Mouse (Mus musculus) intestine, postnatal 0 days (tissue): ENCODE results near the gene Brca1. TPM values are rescaled to one million over a fixed set of nuclear protein-coding genes. Genes with fewer than 3 reads are reported as not detected.

Experiments used
- ATAC-seq: fragments of 200-750 bp; cut with Nextera tagmentation; 2 replicates; pipeline ENCODE4 v1.8.0; 2017; ENCODE audit warnings: mild to moderate bottlenecking, moderate TSS enrichment, moderate library complexity
- H3K27ac ChIP-seq: fragments of 300-500 bp; sonication (generic); 2 replicates; pipeline ENCODE4 v1.5.1; 2014; ENCODE audit warnings: mild to moderate bottlenecking, low read depth, low read length, moderate library complexity
- H3K27me3 ChIP-seq: fragments of 300-500 bp; sonication (generic); replicated peaks from 2 replicates; pipeline ENCODE4 v1.6.1; 2014; ENCODE audit warnings: low read length, mixed read lengths; ENCODE audit not compliant: control insufficient read depth, insufficient read depth
- H3K36me3 ChIP-seq: fragments of 300-500 bp; sonication (generic); 2 replicates; pipeline ENCODE4 v1.6.1; 2014; ENCODE audit warnings: mild to moderate bottlenecking, moderate library complexity; ENCODE audit not compliant: control insufficient read depth, insufficient read depth
- H3K4me1 ChIP-seq: fragments of 300-500 bp; sonication (generic); replicated peaks from 2 replicates; pipeline ENCODE4 v1.6.1; 2014; ENCODE audit warnings: antibody characterized with exemption, low read length, mixed read lengths; ENCODE audit not compliant: control insufficient read depth, insufficient read depth
- H3K4me2 ChIP-seq: fragments of 300-500 bp; sonication (generic); replicated peaks from 2 replicates; pipeline ENCODE4 v1.6.1; 2014; ENCODE audit warnings: low read depth, mild to moderate bottlenecking, moderate library complexity
- H3K4me3 ChIP-seq: fragments of 300-500 bp; sonication (generic); 2 replicates; pipeline ENCODE4 v1.5.1; 2014; ENCODE audit warnings: low read depth, low read length
- H3K9ac ChIP-seq: fragments of 300-500 bp; sonication (generic); 2 replicates; pipeline ENCODE4 v1.6.1; 2014; ENCODE audit warnings: mild to moderate bottlenecking, low read depth, low read length
- H3K9me3 ChIP-seq: fragments of 300-500 bp; sonication (generic); 2 replicates; pipeline ENCODE4 v1.6.1; 2016; ENCODE audit warnings: mixed run types; ENCODE audit not compliant: control insufficient read depth
- CTCF ChIP-seq: sonication (generic); IDR thresholded peaks from 2 replicates; pipeline ENCODE4 v1.5.1; 2016; ENCODE audit warnings: low read depth, mild to moderate bottlenecking, control low read depth, antibody characterized with exemption, moderate library complexity
- WGBS: fragments of 180-500 bp; shearing (Covaris S2); extraction: QIAGEN DNeasy Blood & Tissue Kit; methylation state at CpG from one replicate; pipeline ENCODE4 v1.1.7; 2014; 5-methylcytosine and 5-hydroxymethylcytosine counted together
- polyA plus RNA-seq: library from polyadenylated mRNA; unstranded; fragments of >200 nt; fragmentation: Nextera tagmentation; extraction: Ambion mirVana; gene quantifications from 2 replicates; pipeline ENCODE4 v1.2.1, GENCODE M21; 2015

The Brca1 gene
- polyA plus RNA-seq, 1 experiment from 2014 or later = 2.3 TPM

- no peak for ATAC-seq
- Histone ChIP-seq H3K4me3 (no peak overlapping the region), H3K27me3 (no peaks in the 10 kb centered on the region), H3K9ac (no peak overlapping the region), H3K9me3 (no peaks in the 10 kb centered on the region), H3K4me2 (no peak overlapping the region), H3K4me1 (0 out of 2 replicates have a peak, but pooled peaks cover 2% of the 10 kb centered on the region), H3K27ac (no peak overlapping the region), H3K36me3 (peaks cover 64% of the 10 kb centered on the region)
- TF ChIP-seq CTCF = no peak
- WGBS = 81% methylated on average over 15 of the region's 15 CpGs
These were observed 91.4 kb downstream of the Brca1 start for GRCm38 (mm10) chr11:101460321-101460720.

DNA sequence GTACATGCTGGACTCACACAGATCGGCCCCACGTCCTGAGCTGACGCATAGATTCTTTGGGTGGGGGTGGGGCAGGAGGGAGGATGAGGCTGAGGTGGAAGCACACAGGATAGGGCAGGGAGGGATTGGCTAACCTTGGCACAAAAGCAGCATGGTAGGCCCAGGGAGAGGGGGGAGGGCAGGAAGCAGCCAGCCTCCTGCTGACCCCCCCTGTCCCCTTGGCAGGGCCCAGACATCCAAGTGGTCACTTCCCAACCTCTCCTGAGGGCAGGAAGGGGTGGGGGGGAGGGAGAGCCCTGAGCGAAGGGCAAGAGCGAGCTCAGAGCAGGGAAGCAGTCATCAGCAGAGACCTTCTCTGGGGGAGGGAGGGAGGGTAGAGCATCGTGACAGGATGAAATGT lies 92.0 kb downstream of the Brca1 start:
- no peak for ATAC-seq

DNA sequence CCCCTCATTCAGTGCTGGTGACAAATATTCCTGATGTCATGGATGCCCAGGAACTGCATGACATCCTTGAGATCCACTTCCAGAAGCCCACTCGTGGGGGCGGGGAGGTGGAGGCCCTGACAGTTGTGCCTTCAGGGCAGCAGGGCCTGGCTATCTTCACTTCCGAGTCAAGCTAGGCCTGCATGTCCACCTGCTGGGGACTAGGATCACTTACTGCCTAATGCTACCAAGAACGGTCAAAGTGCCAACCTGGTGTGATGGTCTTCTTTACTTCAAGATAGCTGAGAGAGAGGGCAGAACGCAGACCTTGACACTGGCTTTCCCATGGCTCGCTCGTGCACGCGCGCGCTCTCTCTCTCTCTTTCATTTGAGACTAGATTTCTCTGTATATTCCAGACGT lies 93.5 kb downstream of the Brca1 start:
- Histone ChIP-seq H3K4me2 (no peak overlapping the region), H3K27ac (no peak overlapping the region; the same call in 1 of the 2 replicates), H3K27me3 (no peaks in the 10 kb centered on the region), H3K9ac (no peak overlapping the region), H3K4me3 (no peak overlapping the region), H3K9me3 (no peaks in the 10 kb centered on the region), H3K4me1 (no peaks in the 10 kb centered on the region), H3K36me3 (peaks cover 70% of the 10 kb centered on the region)
- no peak for TF ChIP-seq CTCF
- WGBS = 85% methylated on average over 12 of the region's 12 CpGs
- no peak for ATAC-seq

More for the DNA sequence above, 92.0 kb downstream of the Brca1 start:
- no peak overlapping the region for H3K4me2 ChIP-seq
- H3K4me1 ChIP-seq = 0 out of 2 replicates have a peak, but pooled peaks cover 2% of the 10 kb centered on the region
- no peak overlapping the region for H3K27ac ChIP-seq
- TF ChIP-seq CTCF = no peak
- WGBS = 68% methylated on average over 6 of the region's 6 CpGs
- H3K9ac ChIP-seq = no peak overlapping the region
- no peak overlapping the region for H3K4me3 ChIP-seq
- H3K9me3 ChIP-seq = no peaks in the 10 kb centered on the region
- H3K27me3 ChIP-seq = no peaks in the 10 kb centered on the region
- peaks cover 64% of the 10 kb centered on the region for H3K36me3 ChIP-seq

- Histone ChIP-seq H3K27me3 (no peaks in the 10 kb centered on the region), H3K36me3 (peaks cover 68% of the 10 kb centered on the region), H3K4me3 (no peak overlapping the region), H3K9me3 (no peaks in the 10 kb centered on the region), H3K27ac (no peak overlapping the region; the same call in 1 of the 2 replicates), H3K4me2 (no peak overlapping the region), H3K4me1 (no peaks in the 10 kb centered on the region), H3K9ac (no peak overlapping the region)
- no peak for ATAC-seq
- 91% methylated on average over 9 of the region's 9 CpGs for WGBS
- TF ChIP-seq CTCF = no peak
These were observed 94.1 kb downstream of the Brca1 start for GRCm38 (mm10) chr11:101457631-101458030.

DNA sequence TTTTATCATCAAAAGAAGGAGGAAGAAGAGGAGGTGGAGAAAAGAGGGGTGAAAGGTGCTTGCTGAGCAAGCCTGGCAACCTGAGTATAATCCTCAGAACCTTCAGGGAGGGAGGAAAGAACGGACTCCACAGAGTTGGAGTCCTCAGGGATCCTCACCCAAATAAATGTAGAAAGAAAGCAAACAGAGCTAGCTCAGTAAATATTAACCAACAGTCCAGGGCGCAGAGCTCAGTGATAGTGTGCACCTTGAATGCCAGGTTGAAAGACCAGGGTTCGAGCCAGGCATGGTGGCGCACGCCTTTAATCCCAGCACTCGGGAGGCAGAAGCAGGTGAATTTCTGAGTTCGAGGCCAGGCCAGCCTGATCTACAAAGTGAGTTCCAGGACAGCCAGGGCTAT lies 96.1 kb downstream of the Brca1 start:
- Histone ChIP-seq H3K4me3 (no peak overlapping the region), H3K27ac (no peak overlapping the region), H3K4me2 (no peak overlapping the region), H3K4me1 (no peaks in the 10 kb centered on the region), H3K27me3 (no peaks in the 10 kb centered on the region), H3K9ac (no peak overlapping the region), H3K36me3 (peaks cover 51% of the 10 kb centered on the region), H3K9me3 (no peaks in the 10 kb centered on the region)
- TF ChIP-seq CTCF = no peak
- WGBS = 53% methylated on average over 7 of the region's 7 CpGs
- ATAC-seq = no peak

DNA sequence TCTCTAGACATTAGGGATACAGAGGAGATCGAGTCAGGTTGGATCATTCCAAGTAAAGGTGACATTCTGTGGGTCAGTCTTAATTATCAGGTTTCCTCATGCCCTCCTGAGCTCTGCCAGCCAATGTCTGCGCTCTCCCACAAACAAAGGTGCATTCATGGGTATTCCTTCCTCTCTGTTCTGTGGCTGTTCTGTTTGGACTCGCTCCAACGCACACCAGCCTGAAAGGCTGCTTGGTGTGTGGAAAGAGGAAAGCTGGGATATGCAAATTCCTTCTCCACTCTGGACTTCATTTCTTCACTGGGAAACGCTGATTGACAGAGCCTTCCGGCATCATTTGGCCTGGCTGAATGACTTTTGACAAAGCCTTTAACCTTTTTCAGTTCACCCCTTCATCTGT lies 97.1 kb downstream of the Brca1 start:
- Histone ChIP-seq H3K4me1 (no peaks in the 10 kb centered on the region), H3K27ac (no peak overlapping the region), H3K4me2 (no peak overlapping the region), H3K27me3 (no peaks in the 10 kb centered on the region), H3K4me3 (no peak overlapping the region), H3K9ac (no peak overlapping the region), H3K9me3 (no peaks in the 10 kb centered on the region), H3K36me3 (peaks cover 42% of the 10 kb centered on the region)
- TF ChIP-seq CTCF = no peak
- ATAC-seq = no peak
- WGBS = 62% methylated on average over 6 of the region's 6 CpGs

- no peak overlapping the region for H3K4me3 ChIP-seq
- H3K4me2 ChIP-seq = peak overlapping the region; percentile 51
- no peak overlapping the region for H3K9ac ChIP-seq
- ATAC-seq = peak; percentile 62
- TF ChIP-seq CTCF = no peak
- peaks cover 17% of the 10 kb centered on the region for H3K36me3 ChIP-seq
- peak overlapping the region; percentile 51 for H3K27ac ChIP-seq
- no peaks in the 10 kb centered on the region for H3K27me3 ChIP-seq
- no peaks in the 10 kb centered on the region for H3K9me3 ChIP-seq
- WGBS = 49% methylated on average over 10 of the region's 10 CpGs
- 0 out of 2 replicates have a peak, but pooled peaks cover 5% of the 10 kb centered on the region for H3K4me1 ChIP-seq
These were observed 99.5 kb downstream of the Brca1 start for GRCm38 (mm10) chr11:101452093-101452774.
